Mouse (Mus musculus) spleen, postnatal 0 days (tissue): ENCODE results near the gene Svs6. TPM values are rescaled to one million over a fixed set of nuclear protein-coding genes. Genes with fewer than 3 reads are reported as not detected.

Experiments used
- polyA plus RNA-seq: library from polyadenylated mRNA; unstranded; fragments of >200 nt; fragmentation: Nextera tagmentation; extraction: Ambion mirVana; gene quantifications from 2 replicates; pipeline ENCODE4 v1.2.1, GENCODE M21; 2015

The Svs6 gene
- not detected in 2 replicates for polyA plus RNA-seq

DNA sequence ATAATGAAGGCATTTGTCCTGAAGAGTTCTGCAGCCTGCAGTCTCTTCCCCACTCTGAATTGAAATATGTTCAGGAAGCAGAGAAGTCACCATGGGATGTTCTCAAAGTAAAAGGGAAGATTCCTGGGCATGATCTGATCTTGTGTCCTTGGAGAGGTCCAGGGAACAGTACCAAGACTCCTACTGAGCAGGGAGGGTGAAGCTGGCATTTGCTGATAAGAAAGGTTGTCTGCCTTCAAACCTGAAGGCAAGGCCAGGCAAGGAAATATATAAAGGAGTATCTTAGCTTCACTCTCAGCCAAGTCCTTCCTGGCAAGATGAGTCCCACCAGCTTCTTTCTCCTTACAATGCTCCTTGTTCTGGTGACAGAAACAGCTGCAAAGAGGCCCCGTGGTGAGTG, at the start of gene Svs6:
TSS of gene Svs6 (plus strand) at position 301 of the 400 bp plus-strand sequence.

GRCm38 (mm10) chr2:164278359-164278758, 38.2 kb upstream of the Svs6 start, which contains the start of gene Svs4:
Gene Svs4, minus strand, starts transcription at chr2:164278459.

DNA sequence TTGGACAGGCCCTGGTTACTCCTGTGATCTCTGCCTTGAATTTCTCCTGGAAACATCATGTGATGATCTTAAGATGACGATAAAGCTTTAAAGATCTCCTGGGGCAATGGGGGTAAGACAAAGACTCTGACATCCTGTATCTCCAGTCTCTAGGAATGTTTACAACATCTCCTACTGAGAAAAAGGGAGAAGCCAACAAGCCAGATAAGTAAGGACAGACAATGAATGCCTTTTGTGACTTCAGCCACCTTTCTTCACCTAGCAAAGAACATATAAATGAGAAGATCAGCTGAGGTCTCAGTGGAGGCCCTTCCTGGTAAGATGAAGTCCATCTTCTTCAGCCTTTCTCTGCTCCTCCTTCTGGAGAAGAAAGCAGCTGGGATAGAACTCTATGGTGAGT, 27.6 kb upstream of the Svs6 start, which contains the start of gene Svs3a:
TSS of gene Svs3a (plus strand) at position 301 of the 400 bp plus-strand sequence.

GRCm38 (mm10) chr2:164332440-164332839, 15.9 kb downstream of the Svs6 start, which contains the start of gene Svs5:
Gene Svs5, plus strand, starts transcription at chr2:164332740.

Other genes with a start within 250 kb of the Svs6 start
- 20.1 and 20.5 TPM in 2 replicates for gene Stk4, start 246.4 kb upstream of the Svs6 start, polyA plus RNA-seq
- gene Tomm34, start 245.6 kb upstream of the Svs6 start, polyA plus RNA-seq: 30.8 and 36.3 TPM in 2 replicates
- gene Kcns1, start 145.6 kb upstream of the Svs6 start, polyA plus RNA-seq: not detected in 2 replicates
- not detected in 2 replicates for gene Wfdc5, start 134.0 kb upstream of the Svs6 start, polyA plus RNA-seq
- not detected in 2 replicates for gene Wfdc12, start 126.1 kb upstream of the Svs6 start, polyA plus RNA-seq
- not detected in 2 replicates for gene Wfdc15a, start 116.6 kb upstream of the Svs6 start, polyA plus RNA-seq
- 0.73 TPM in 1 of 2 replicates, not detected in the other for gene Wfdc15b, start 95.1 kb upstream of the Svs6 start, polyA plus RNA-seq
- not detected in 2 replicates for gene Svs2, start 78.3 kb upstream of the Svs6 start, polyA plus RNA-seq
- gene Svs3b, start 60.1 kb upstream of the Svs6 start, polyA plus RNA-seq: not detected in 2 replicates
- not detected in 2 replicates for gene Svs4, start 38.3 kb upstream of the Svs6 start, polyA plus RNA-seq
- not detected in 2 replicates for gene Svs3a, start 27.5 kb upstream of the Svs6 start, polyA plus RNA-seq
- not detected in 2 replicates for gene Svs5, start 16.0 kb downstream of the Svs6 start, polyA plus RNA-seq
- 246 and 289 TPM in 2 replicates for gene Slpi, start 72.3 kb downstream of the Svs6 start, polyA plus RNA-seq
- 0.42 and 0.73 TPM in 2 replicates for gene Rbpjl, start 86.4 kb downstream of the Svs6 start, polyA plus RNA-seq
- 0.54 and 1.1 TPM in 2 replicates for gene Matn4, start 88.4 kb downstream of the Svs6 start, polyA plus RNA-seq
- 24.0 and 33.9 TPM in 2 replicates for gene Sdc4, start 127.1 kb downstream of the Svs6 start, polyA plus RNA-seq
- 50.7 and 54.5 TPM in 2 replicates for gene Sys1, start 140.2 kb downstream of the Svs6 start, polyA plus RNA-seq
- 5.4 and 7.5 TPM in 2 replicates for gene Gm20458, start 144.2 kb downstream of the Svs6 start, polyA plus RNA-seq
- gene Trp53tg5, start 157.0 kb downstream of the Svs6 start, polyA plus RNA-seq: not detected in 2 replicates
- 1.9 and 3.2 TPM in 2 replicates for gene Dbndd2, start 169.4 kb downstream of the Svs6 start, polyA plus RNA-seq
- 32.0 and 38.4 TPM in 2 replicates for gene Pigt, start 180.8 kb downstream of the Svs6 start, polyA plus RNA-seq
- gene Wfdc2, start 245.7 kb downstream of the Svs6 start, polyA plus RNA-seq: 1.6 and 2.4 TPM in 2 replicates